Mouse (Mus musculus): ENCODE data around the gene Gabbr2.
A peak's percentile ranks its signal among the peaks of the same experiment; 100 is the strongest.

The Gabbr2 gene

DNA sequence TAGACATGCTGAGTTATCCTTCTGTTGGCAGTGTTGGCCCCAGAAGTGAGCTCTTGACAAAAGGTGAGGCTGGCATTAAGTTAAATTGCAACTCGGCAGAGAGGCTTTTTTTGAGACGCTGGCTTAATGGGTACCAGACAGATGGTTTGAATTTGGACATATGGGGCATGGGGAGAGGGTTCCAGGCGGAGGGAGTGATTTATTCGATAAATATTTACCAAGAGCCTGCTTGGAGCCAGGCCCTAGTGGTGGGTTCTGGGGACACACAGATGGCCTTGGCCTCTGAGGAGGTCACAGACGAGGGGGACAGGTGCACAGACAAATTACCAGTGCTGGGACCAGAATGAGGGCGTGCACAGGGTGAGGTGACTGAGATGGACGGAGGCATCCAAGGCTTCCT, 282.2 kb downstream of the Gabbr2 start:
- no peak for DNase-seq (ENCODE audit: low read depth, low spot score)
- Histone ChIP-seq H3K27me3 (ENCODE audit: control insufficient read depth, insufficient read depth, low read length, poor library complexity, severe bottlenecking) (no peaks in the 10 kb centered on the region), H3K36me3 (ENCODE audit: control insufficient read depth, insufficient read depth, low read length, poor library complexity, severe bottlenecking) (no peaks in the 10 kb centered on the region)

GRCm38 (mm10) chr4:46705739-46706138, 285.9 kb downstream of the Gabbr2 start:
- no peak for DNase-seq (ENCODE audit: low read depth, low spot score)
- no peaks in the 10 kb centered on the region for H3K36me3 ChIP-seq (ENCODE audit: control insufficient read depth, insufficient read depth, low read length, poor library complexity, severe bottlenecking)
- H3K27me3 ChIP-seq (ENCODE audit: control insufficient read depth, insufficient read depth, low read length, poor library complexity, severe bottlenecking): no peaks in the 10 kb centered on the region

DNA sequence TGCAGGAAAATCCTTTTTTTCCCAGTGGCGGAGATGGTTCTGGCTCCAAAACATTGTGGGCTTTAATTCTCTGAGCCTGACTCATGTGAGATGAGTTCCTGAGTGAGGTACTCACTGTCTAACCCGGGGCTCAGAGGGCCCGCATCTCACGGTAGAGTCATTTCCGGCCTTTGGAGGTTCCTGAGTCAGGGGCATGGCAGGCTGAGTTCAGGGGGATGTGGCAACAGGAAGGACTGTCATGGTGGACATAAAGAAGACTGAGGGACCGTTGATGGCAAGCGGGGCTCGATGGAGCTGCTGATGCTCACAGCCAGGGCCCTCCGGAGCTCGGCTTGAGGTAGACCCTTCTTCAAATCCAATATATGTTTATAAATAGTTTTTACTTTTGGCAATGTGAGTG, 288.5 kb downstream of the Gabbr2 start:
- Histone ChIP-seq H3K36me3 (ENCODE audit: control insufficient read depth, insufficient read depth, low read length, poor library complexity, severe bottlenecking) (no peaks in the 10 kb centered on the region), H3K27me3 (ENCODE audit: control insufficient read depth, insufficient read depth, low read length, poor library complexity, severe bottlenecking) (no peaks in the 10 kb centered on the region)
- no peak for DNase-seq (ENCODE audit: low read depth, low spot score)

GRCm38 (mm10) chr4:46700223-46700651, 291.4 kb downstream of the Gabbr2 start:
- DNase-seq (ENCODE audit: low read depth, low spot score): no peak
- Histone ChIP-seq H3K27me3 (ENCODE audit: control insufficient read depth, insufficient read depth, low read length, poor library complexity, severe bottlenecking) (no peaks in the 10 kb centered on the region), H3K36me3 (ENCODE audit: control insufficient read depth, insufficient read depth, low read length, poor library complexity, severe bottlenecking) (no peaks in the 10 kb centered on the region)

DNA sequence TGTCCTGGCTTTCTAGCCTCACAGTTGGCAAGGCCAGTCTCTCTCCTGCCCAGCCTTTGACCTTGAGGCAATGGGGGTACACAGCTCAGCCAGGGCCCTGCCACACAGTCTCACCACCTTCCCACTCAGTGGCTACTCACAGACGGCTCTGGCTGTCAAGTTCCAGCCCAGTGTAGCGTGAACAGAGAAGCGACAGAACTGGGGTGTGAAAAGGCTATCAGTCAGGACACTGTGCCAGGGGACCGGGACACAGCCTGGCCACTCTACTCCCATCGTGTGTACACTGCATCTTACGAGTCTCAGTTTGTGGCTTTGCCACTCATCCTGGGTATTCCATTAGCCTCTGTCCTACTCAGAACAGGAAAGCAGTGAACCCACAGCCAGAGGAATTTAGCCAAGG, 295.2 kb downstream of the Gabbr2 start:
- no peak for DNase-seq (ENCODE audit: low read depth, low spot score)
- Histone ChIP-seq H3K36me3 (ENCODE audit: control insufficient read depth, insufficient read depth, low read length, poor library complexity, severe bottlenecking) (no peaks in the 10 kb centered on the region), H3K27me3 (ENCODE audit: control insufficient read depth, insufficient read depth, low read length, poor library complexity, severe bottlenecking) (no peaks in the 10 kb centered on the region)

- Histone ChIP-seq H3K27me3 (ENCODE audit: control insufficient read depth, insufficient read depth, low read length, poor library complexity, severe bottlenecking) (no peaks in the 10 kb centered on the region), H3K36me3 (ENCODE audit: control insufficient read depth, insufficient read depth, low read length, poor library complexity, severe bottlenecking) (no peaks in the 10 kb centered on the region)
- DNase-seq (ENCODE audit: low read depth, low spot score): no peak
Observed at GRCm38 (mm10) chr4:46690565-46690964, 301.1 kb downstream of the Gabbr2 start.

DNA sequence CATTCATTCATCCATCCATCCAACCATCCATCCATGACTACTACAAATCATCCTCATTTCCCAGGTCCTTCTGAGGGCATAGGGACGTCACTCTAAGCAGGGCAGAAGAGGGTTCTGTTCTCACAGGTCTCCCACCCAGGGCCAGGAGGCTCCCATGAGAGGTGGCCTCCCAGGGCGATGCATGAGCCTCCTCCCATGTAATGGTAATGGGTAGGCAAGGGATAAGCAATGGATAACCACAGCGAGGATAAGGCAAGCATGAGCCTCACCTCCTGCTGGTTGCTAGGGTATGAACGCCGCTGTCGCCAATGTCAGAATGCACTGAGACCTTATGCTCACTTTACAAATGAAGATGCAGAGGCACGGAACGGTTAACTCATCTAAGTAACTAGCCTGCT, 301.7 kb downstream of the Gabbr2 start:
- Histone ChIP-seq H3K36me3 (ENCODE audit: control insufficient read depth, insufficient read depth, low read length, poor library complexity, severe bottlenecking) (no peaks in the 10 kb centered on the region), H3K27me3 (ENCODE audit: control insufficient read depth, insufficient read depth, low read length, poor library complexity, severe bottlenecking) (no peaks in the 10 kb centered on the region)
- DNase-seq (ENCODE audit: low read depth, low spot score): no peak

DNA sequence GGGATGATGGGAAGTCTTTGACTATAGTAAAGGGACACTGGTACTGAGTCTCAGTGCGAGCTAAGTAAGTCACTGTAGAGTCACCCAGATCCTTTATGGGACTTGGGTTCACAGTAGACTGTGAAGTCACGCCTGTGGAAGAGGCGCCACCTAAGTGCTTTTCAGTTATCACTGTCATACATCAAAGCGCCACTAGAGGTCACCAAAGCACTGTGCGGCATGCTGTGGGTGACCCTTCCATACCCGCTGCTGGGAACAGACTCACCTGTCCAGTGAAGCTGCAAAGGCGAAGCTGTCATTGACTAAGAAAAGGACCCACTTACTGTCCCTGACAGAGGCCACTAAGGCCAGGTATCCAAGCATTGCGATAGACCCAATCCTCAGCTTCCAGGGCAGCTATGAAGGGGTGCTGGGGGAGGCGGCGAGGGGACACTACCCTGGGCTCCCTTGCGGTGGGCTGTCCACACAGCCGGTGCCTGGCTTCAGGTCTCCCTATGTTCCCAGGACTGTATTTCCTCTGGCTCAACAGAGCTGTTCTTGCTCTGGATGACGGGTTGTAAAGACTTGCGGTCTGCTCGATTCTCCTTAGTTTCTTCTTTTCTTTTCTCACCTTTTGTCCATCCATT, 302.2 kb downstream of the Gabbr2 start:
- Histone ChIP-seq H3K27me3 (ENCODE audit: control insufficient read depth, insufficient read depth, low read length, poor library complexity, severe bottlenecking) (no peaks in the 10 kb centered on the region), H3K36me3 (ENCODE audit: control insufficient read depth, insufficient read depth, low read length, poor library complexity, severe bottlenecking) (no peaks in the 10 kb centered on the region)
- DNase-seq (ENCODE audit: low read depth, low spot score): peak; percentile 82

DNA sequence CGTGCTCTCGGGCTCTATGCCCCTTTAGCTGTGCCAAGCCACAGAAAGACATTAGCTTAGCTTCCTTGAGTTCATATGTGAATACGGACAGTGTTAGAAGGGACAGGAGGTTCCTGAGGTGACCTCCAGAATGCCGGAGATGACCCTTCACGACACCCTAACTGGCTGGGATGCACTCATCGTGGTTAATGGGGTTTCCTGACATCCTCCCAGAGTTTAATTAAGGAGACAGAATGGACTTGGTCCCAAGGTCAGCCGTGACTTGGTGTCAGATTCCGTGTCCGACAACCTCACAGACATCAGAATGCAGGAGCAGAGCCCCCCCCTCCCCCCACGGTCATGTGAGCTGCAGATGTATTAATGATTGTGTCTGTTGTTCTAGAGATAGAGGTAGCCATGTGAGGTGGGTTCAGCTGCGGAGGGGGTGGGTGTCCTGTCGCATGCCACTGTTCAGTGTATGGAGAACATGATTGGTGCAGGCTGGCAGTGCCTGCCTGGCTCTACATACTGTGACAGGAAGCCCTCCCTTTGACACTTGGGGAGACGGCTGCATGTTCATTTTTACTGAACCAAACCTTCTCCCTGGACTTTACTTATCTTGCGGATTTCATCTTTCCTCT, 303.4 kb downstream of the Gabbr2 start:
- DNase-seq (ENCODE audit: low read depth, low spot score): no peak
- no peaks in the 10 kb centered on the region for H3K27me3 ChIP-seq (ENCODE audit: control insufficient read depth, insufficient read depth, low read length, poor library complexity, severe bottlenecking)
- no peaks in the 10 kb centered on the region for H3K36me3 ChIP-seq (ENCODE audit: control insufficient read depth, insufficient read depth, low read length, poor library complexity, severe bottlenecking)

- H3K27me3 ChIP-seq (ENCODE audit: control insufficient read depth, insufficient read depth, low read length, poor library complexity, severe bottlenecking): no peaks in the 10 kb centered on the region
- H3K36me3 ChIP-seq (ENCODE audit: control insufficient read depth, insufficient read depth, low read length, poor library complexity, severe bottlenecking): no peaks in the 10 kb centered on the region
- DNase-seq (ENCODE audit: low read depth, low spot score): no peak
Observed at GRCm38 (mm10) chr4:46684160-46684559, 307.5 kb downstream of the Gabbr2 start.

- DNase-seq (ENCODE audit: low read depth, low spot score): no peak
- Histone ChIP-seq H3K36me3 (ENCODE audit: control insufficient read depth, insufficient read depth, low read length, poor library complexity, severe bottlenecking) (no peaks in the 10 kb centered on the region), H3K27me3 (ENCODE audit: control insufficient read depth, insufficient read depth, low read length, poor library complexity, severe bottlenecking) (no peaks in the 10 kb centered on the region)
Observed at GRCm38 (mm10) chr4:46676646-46677045, 315.0 kb downstream of the Gabbr2 start.

DNA sequence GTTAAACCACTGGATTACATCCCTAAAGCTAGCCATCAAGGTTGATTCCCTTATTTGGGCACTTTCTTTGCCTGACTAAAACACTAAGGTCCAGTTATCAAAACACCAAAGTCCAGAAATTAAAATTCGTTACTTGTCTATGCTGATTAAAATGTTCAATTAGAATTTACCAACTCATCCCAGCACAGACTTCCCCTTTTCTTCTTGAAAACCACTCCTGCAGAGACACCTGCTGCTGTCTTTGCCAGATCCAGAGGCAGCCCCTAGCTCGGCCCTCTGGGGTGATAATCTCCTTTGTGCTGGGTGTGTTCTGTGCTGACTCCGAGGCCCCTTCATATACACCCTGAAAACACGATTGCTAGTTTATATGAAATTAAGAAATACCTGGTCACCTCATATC, 315.7 kb downstream of the Gabbr2 start:
- DNase-seq (ENCODE audit: low read depth, low spot score): no peak
- H3K27me3 ChIP-seq (ENCODE audit: control insufficient read depth, insufficient read depth, low read length, poor library complexity, severe bottlenecking): no peaks in the 10 kb centered on the region
- H3K36me3 ChIP-seq (ENCODE audit: control insufficient read depth, insufficient read depth, low read length, poor library complexity, severe bottlenecking): no peaks in the 10 kb centered on the region

DNA sequence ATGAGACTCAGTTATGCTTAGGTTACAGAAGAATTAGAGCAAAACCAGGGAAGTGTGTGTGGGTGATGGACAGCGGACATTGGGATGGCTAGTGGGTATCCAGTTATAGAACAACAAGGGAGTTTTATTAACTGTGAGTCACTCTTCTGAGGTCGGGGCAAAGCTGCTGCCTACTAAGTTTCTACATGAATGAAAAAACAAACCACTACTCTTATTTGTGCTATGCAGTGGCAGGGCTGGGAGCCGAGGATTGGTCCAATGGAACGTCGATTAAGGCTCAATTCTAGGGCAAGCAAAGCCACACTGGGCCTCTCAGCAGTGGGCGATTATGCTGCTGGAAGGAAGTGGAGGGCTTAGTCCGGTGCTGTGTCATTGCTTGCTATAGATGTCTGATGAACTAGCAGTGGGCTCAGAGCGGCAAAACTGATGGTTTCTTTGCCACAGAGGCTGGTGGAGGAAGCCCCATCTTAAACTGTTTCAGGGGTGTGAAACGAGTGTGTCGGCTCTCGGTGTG, 316.3 kb downstream of the Gabbr2 start:
- Histone ChIP-seq H3K36me3 (ENCODE audit: control insufficient read depth, insufficient read depth, low read length, poor library complexity, severe bottlenecking) (no peaks in the 10 kb centered on the region), H3K27me3 (ENCODE audit: control insufficient read depth, insufficient read depth, low read length, poor library complexity, severe bottlenecking) (no peaks in the 10 kb centered on the region)
- no peak for DNase-seq (ENCODE audit: low read depth, low spot score)

DNA sequence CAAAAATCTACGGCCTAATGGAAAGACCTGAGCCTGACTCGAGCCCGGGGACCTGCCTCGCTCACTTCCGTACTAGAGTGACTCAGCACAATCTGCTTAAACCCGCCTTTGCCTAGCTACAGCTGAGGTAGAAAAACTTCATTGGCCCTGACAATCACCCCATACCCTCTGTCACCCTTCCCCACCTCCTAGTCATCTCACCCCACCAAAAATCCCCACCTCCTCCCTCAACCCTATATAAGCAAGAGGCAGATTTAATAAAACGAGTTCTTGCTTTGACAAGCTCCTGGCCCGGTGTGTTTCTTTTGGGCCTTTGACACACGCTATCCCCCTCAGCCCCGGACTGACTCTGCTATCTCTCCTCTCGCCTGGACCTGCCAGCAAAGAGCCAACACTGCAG, 323.1 kb downstream of the Gabbr2 start:
- H3K36me3 ChIP-seq (ENCODE audit: control insufficient read depth, insufficient read depth, low read length, poor library complexity, severe bottlenecking): no peaks in the 10 kb centered on the region
- H3K27me3 ChIP-seq (ENCODE audit: control insufficient read depth, insufficient read depth, low read length, poor library complexity, severe bottlenecking): no peaks in the 10 kb centered on the region
- DNase-seq (ENCODE audit: low read depth, low spot score): no peak

DNA sequence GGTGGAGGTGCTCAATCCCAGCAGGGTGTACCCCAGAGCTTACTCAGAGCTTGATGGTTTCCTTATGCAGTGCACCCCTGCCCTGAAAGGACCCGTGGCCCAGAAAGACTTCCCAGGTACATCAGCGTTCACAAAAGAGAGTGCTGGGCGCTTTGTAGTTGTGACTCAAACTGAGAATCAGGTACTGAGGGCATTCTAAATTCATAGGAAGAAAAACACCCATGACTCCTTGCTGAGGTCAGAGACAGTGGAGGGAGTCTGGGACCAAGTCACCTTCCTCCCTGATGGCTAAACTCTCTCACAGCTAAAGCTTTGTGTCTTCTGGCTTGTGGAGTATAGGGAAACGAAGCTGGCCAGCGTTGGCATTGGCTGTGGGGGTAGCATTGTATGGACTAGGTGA, 325.3 kb downstream of the Gabbr2 start:
- no peaks in the 10 kb centered on the region for H3K27me3 ChIP-seq (ENCODE audit: control insufficient read depth, insufficient read depth, low read length, poor library complexity, severe bottlenecking)
- no peak for DNase-seq (ENCODE audit: low read depth, low spot score)
- no peaks in the 10 kb centered on the region for H3K36me3 ChIP-seq (ENCODE audit: control insufficient read depth, insufficient read depth, low read length, poor library complexity, severe bottlenecking)

GRCm38 (mm10) chr4:46665371-46665774, 326.3 kb downstream of the Gabbr2 start:
- H3K27me3 ChIP-seq (ENCODE audit: control insufficient read depth, insufficient read depth, low read length, poor library complexity, severe bottlenecking): no peaks in the 10 kb centered on the region
- H3K36me3 ChIP-seq (ENCODE audit: control insufficient read depth, insufficient read depth, low read length, poor library complexity, severe bottlenecking): no peaks in the 10 kb centered on the region
- DNase-seq (ENCODE audit: low read depth, low spot score): peak; percentile 36
